Mouse (Mus musculus) liver, embryonic 16.5 days (tissue): ENCODE data around the gene Cd80. TPM values are rescaled to one million over a fixed set of nuclear protein-coding genes. Genes with fewer than 3 reads are reported as not detected.

ENCODE experiments used
- ATAC-seq: fragments of 200-750 bp; cut with Nextera tagmentation; 2 replicates; pipeline ENCODE4 v1.8.0; 2017; ENCODE audit warnings: low read depth, mild to moderate bottlenecking, moderate number of reproducible peaks, moderate library complexity
- H3K27ac ChIP-seq: fragments of 300-500 bp; sonication (generic); 2 replicates; pipeline ENCODE4 v1.5.1; 2014; ENCODE audit warnings: mild to moderate bottlenecking, low read length
- H3K27me3 ChIP-seq: fragments of 300-500 bp; sonication (generic); 2 replicates; pipeline ENCODE4 v1.6.1; 2014; ENCODE audit warnings: low read depth, low read length, mixed read lengths; ENCODE audit not compliant: control insufficient read depth, insufficient read depth
- H3K36me3 ChIP-seq: fragments of 300-500 bp; sonication (generic); 2 replicates; pipeline ENCODE4 v1.6.1; 2014; ENCODE audit warnings: mild to moderate bottlenecking; ENCODE audit not compliant: control insufficient read depth, insufficient read depth
- H3K4me1 ChIP-seq: fragments of 300-500 bp; sonication (generic); 2 replicates; pipeline ENCODE4 v1.6.1; 2014; ENCODE audit warnings: low read depth, low read length, mixed read lengths; ENCODE audit not compliant: control insufficient read depth
- H3K4me2 ChIP-seq: fragments of 300-500 bp; sonication (generic); 2 replicates; pipeline ENCODE4 v1.6.1; 2014; ENCODE audit warnings: low read depth, low read length, mixed read lengths
- H3K4me3 ChIP-seq: fragments of 300-500 bp; sonication (generic); 2 replicates; pipeline ENCODE4 v1.5.1; 2014; ENCODE audit warnings: low read depth, mild to moderate bottlenecking, low read length
- H3K9ac ChIP-seq: fragments of 300-500 bp; sonication (generic); 2 replicates; pipeline ENCODE4 v1.6.1; 2014; ENCODE audit warnings: low read depth, low read length
- H3K9me3 ChIP-seq: fragments of 300-500 bp; sonication (generic); replicated peaks from 2 replicates; pipeline ENCODE4 v1.6.1; 2016; ENCODE audit warnings: low read length; ENCODE audit not compliant: control insufficient read depth
- WGBS: fragments of 180-500 bp; shearing (Covaris S2); extraction: QIAGEN DNeasy Blood & Tissue Kit; methylation state at CpG from one replicate; pipeline ENCODE4 v1.1.7; 2014; ENCODE audit not compliant: insufficient replicate concordance; 5-methylcytosine and 5-hydroxymethylcytosine counted together
- polyA plus RNA-seq: library from polyadenylated mRNA; unstranded; fragments of >200 nt; fragmentation: Nextera tagmentation; extraction: Ambion mirVana; gene quantifications from 2 replicates; pipeline ENCODE4 v1.2.1, GENCODE M21; 2015

The Cd80 gene
- polyA plus RNA-seq, 1 experiment from 2014 or later: 0.21 TPM

DNA sequence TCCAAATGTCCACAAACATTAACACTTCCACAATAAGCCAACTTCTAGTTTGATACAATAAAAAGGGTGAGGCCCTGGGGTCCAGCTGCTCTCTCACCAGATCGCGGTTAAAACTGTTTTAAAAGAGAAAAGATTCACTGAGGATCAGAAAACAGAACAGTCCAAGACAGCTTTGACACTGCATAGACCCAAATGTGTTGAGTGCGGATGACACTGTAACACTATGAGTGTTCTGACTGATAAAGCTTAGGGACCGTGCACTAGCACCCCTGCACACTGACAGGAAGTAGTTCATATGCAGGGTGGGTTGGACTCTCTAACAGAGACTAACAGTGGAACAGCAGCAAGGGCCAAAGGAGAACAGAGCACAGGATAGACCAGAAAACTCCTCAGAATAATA lies 1.4 kb upstream of the Cd80 start:
- Histone ChIP-seq H3K27ac (peak overlapping the region; percentile 32; the same call in 1 of the 2 replicates), H3K36me3 (no peaks in the 10 kb centered on the region)

DNA sequence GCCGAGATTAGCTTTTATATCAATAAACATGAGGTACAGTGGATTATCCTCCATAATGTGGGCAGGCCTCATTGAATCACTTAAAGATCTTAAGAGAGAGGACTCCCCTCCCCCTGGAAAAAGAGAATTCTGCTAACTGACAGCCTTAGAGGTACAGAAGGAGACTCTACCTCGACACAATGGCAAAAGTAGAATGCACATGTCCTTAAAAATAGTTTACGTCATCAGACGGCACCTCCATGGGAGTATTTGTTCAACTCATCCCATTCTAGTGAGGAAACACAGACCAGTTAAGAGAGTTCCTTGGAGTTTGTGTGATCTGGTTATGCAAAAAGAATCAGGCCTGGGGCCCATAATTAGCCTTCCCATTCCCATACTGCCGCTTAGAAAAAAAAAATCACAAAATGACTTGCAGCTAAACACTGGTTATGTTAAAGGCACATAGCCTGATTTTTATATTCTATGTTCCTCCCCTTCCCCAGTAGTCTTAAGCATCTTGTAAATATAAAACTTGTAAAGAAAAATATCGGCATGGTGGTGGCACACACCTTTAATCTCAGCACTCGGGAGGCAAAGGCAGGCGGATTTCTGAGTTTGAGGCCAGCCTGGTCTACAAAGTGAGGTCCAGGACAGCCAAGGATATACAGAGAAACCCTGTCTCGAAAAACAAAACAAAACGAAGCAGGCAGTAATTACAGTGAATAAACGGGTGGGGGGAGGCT lies 667 bp upstream of the Cd80 start:
- no peaks in the 10 kb centered on the region for H3K27me3 ChIP-seq
- H3K9ac ChIP-seq: no peak overlapping the region
- WGBS: 69% methylated on average over 11 of the region's 11 CpGs
- H3K9me3 ChIP-seq: no peaks in the 10 kb centered on the region
- 0 out of 2 replicates have a peak overlapping the region, but pooled peaks have one; percentile 2 for H3K27ac ChIP-seq
- no peak for ATAC-seq
- no peak overlapping the region for H3K4me2 ChIP-seq
- H3K36me3 ChIP-seq: no peaks in the 10 kb centered on the region
- H3K4me3 ChIP-seq: no peak overlapping the region
- H3K4me1 ChIP-seq: peaks cover 21% of the 10 kb centered on the region

More for the DNA sequence above, 1.4 kb upstream of the Cd80 start:
- ATAC-seq: no peak
- WGBS: 26% methylated on average over 4 of the region's 4 CpGs
- no peak overlapping the region for H3K4me2 ChIP-seq
- H3K9me3 ChIP-seq: no peaks in the 10 kb centered on the region
- H3K4me3 ChIP-seq: no peak overlapping the region
- no peak overlapping the region for H3K9ac ChIP-seq
- H3K27me3 ChIP-seq: no peaks in the 10 kb centered on the region
- peaks cover 19% of the 10 kb centered on the region for H3K4me1 ChIP-seq

DNA sequence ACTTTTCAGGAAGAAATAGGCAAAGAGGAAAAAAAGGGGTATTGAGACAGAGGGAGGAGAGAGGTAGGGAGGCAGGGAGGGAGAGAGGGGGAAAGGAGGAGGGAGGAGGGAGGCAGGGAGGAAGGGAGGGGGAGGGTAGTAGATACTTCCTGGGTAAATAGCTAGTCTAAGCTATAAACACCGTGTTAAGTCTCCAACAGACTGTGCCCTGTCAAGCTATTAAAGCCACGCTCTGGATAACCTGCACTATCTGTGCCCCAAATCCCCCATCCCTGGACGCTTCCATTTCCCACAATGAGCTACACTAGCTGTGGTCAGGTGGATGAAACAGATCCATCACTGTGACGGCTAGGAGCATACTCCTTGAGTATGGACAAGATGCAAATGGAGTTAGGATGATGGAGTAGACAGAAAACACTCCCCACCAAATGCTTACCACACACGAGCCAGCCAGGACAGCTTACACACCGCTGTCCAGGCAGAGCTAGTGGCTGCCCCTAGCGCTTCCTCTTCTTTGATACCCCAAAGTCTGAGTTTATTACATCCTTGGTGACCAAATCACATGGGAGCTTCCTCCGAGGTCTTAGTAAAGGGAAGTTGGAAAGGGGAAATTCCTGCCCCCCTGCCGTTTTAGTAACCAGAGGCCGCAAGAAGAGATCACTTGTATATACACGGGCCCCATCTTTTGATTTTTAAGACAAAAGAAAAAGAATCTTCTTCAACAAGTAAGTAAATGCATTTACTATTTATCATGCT lies 1.6 kb downstream of the Cd80 start:
- Histone ChIP-seq H3K4me3 (no peak overlapping the region), H3K27ac (no peak overlapping the region), H3K9ac (no peak overlapping the region), H3K9me3 (no peaks in the 10 kb centered on the region), H3K4me1 (peaks cover 11% of the 10 kb centered on the region), H3K4me2 (no peak overlapping the region), H3K27me3 (no peaks in the 10 kb centered on the region), H3K36me3 (no peaks in the 10 kb centered on the region)
- no peak for ATAC-seq
- WGBS: 31% methylated on average over 11 of the region's 11 CpGs

DNA sequence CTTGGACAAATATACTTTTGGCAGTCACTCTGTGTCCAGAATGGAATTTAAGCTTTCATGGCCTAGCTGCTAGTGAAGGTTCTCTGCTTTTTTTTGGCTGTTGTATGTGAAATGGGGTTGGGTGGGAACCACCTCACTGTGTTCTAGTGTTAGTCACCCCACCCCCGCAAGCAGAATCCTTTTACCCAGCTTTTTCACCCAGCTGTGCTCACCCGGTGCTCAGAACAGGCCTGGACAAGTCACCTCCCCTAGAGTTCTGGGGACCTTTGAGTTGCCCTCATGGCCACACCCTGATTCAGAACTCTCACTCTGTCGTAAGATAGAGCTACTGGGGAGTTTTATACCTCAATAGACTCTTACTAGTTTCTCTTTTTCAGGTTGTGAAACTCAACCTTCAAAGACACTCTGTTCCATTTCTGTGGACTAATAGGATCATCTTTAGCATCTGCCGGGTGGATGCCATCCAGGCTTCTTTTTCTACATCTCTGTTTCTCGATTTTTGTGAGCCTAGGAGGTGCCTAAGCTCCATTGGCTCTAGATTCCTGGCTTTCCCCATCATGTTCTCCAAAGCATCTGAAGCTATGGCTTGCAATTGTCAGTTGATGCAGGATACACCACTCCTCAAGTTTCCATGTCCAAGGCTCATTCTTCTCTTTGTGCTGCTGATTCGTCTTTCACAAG lies 3.4 kb downstream of the Cd80 start:
- no peak for ATAC-seq

DNA sequence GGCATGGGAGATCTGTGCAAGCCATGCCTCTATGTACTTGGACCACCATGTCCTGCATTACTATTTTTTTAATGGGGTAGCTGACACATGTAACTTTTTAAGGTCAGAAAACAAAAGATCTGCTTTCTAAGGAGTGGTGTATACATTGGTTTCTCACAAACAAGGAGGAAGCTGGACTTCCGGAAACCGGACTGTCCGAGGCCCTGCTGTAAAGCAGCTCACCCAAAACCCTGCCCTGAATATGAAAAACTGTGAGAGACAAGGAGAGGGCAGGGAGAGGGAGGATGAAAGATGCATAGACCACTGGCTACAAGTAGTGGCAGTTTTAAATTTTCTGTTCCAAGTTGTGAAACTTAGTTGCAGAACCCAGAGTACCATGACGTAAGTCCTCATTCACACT lies 4.6 kb downstream of the Cd80 start:
- Histone ChIP-seq H3K36me3 (no peaks in the 10 kb centered on the region), H3K27me3 (no peaks in the 10 kb centered on the region), H3K27ac (no peak overlapping the region), H3K4me3 (no peak overlapping the region), H3K4me2 (no peak overlapping the region), H3K9me3 (no peaks in the 10 kb centered on the region), H3K9ac (no peak overlapping the region), H3K4me1 (peaks cover 3% of the 10 kb centered on the region)
- 69% methylated on average over 4 of the region's 4 CpGs for WGBS
- ATAC-seq: no peak

More for the DNA sequence above, 3.4 kb downstream of the Cd80 start:
- 47% methylated on average over 6 of the region's 6 CpGs for WGBS
- H3K4me2 ChIP-seq: no peak overlapping the region
- H3K4me1 ChIP-seq: peaks cover 7% of the 10 kb centered on the region
- no peaks in the 10 kb centered on the region for H3K36me3 ChIP-seq
- H3K9ac ChIP-seq: no peak overlapping the region
- no peak overlapping the region for H3K4me3 ChIP-seq
- H3K9me3 ChIP-seq: no peaks in the 10 kb centered on the region
- no peak overlapping the region for H3K27ac ChIP-seq
- no peaks in the 10 kb centered on the region for H3K27me3 ChIP-seq

- Histone ChIP-seq H3K27ac (no peak overlapping the region), H3K4me2 (no peak overlapping the region)
- WGBS: 58% methylated on average over 8 of the region's 8 CpGs
These were observed 6.4 kb downstream of the Cd80 start for GRCm38 (mm10) chr16:38461749-38462148.

GRCm38 (mm10) chr16:38462161-38462560 lies 6.8 kb downstream of the Cd80 start:
- no peaks in the 10 kb centered on the region for H3K9me3 ChIP-seq
- H3K27me3 ChIP-seq: no peaks in the 10 kb centered on the region
- no peak for ATAC-seq
- H3K9ac ChIP-seq: no peak overlapping the region
- H3K36me3 ChIP-seq: no peaks in the 10 kb centered on the region
- H3K4me2 ChIP-seq: no peak overlapping the region
- H3K4me1 ChIP-seq: peaks cover 5% of the 10 kb centered on the region
- no peak overlapping the region for H3K27ac ChIP-seq
- 58% methylated on average over 7 of the region's 7 CpGs for WGBS
- H3K4me3 ChIP-seq: no peak overlapping the region

More at GRCm38 (mm10) chr16:38461749-38462148, 6.4 kb downstream of the Cd80 start:
- Histone ChIP-seq H3K36me3 (no peaks in the 10 kb centered on the region), H3K4me3 (no peak overlapping the region), H3K9me3 (no peaks in the 10 kb centered on the region), H3K4me1 (peaks cover 3% of the 10 kb centered on the region), H3K9ac (no peak overlapping the region), H3K27me3 (no peaks in the 10 kb centered on the region)
- ATAC-seq: no peak

GRCm38 (mm10) chr16:38463305-38463704 lies 7.9 kb downstream of the Cd80 start:
- no peak for ATAC-seq
- no peaks in the 10 kb centered on the region for H3K9me3 ChIP-seq
- H3K36me3 ChIP-seq: no peaks in the 10 kb centered on the region
- no peak overlapping the region for H3K4me3 ChIP-seq
- no peak overlapping the region for H3K4me2 ChIP-seq
- no peak overlapping the region for H3K9ac ChIP-seq
- H3K4me1 ChIP-seq: peaks cover 9% of the 10 kb centered on the region
- no peak overlapping the region for H3K27ac ChIP-seq
- no peaks in the 10 kb centered on the region for H3K27me3 ChIP-seq
- 75% methylated on average over 5 of the region's 5 CpGs for WGBS
